Mouse (Mus musculus) lung, postnatal 25 days (tissue): ENCODE measurements around the gene Klc1.
A peak's percentile ranks its signal among the peaks of the same experiment; 100 is the strongest.
"Not testable (repeated sequence)": the region's sequence is repeated elsewhere in the genome, so short reads cannot be mapped to it uniquely, and the experiment has no call there.

Source experiments
- DNase-seq: peaks from one replicate; pipeline ENCODE4 v3.0.0; 2022; ENCODE audit warnings: low spot score

Gene Klc1

GRCm38 (mm10) chr12:111758381-111759175, at the start of gene Klc1:
TSS of gene Klc1 (plus strand) at chr12:111758849.
- DNase-seq: peak; percentile 62

- DNase-seq: no peak
Measured at GRCm38 (mm10) chr12:111710091-111710490, 48.6 kb upstream of the Klc1 start.

- DNase-seq: no peak
Measured at GRCm38 (mm10) chr12:111712476-111712875, 46.2 kb upstream of the Klc1 start.

GRCm38 (mm10) chr12:111713004-111713651, 45.5 kb upstream of the Klc1 start, which contains the start of the genes Bag5 and Apopt1:
TSS of gene Bag5 (minus strand) at chr12:111713257.
TSS of gene Apopt1 (plus strand) at chr12:111713261.
- peak; percentile 90 for DNase-seq

GRCm38 (mm10) chr12:111713880-111714279, 44.8 kb upstream of the Klc1 start:
- DNase-seq: not testable (repeated sequence)

- DNase-seq: no peak
Measured at GRCm38 (mm10) chr12:111716505-111716904, 42.1 kb upstream of the Klc1 start.

GRCm38 (mm10) chr12:111718656-111719055, 40.0 kb upstream of the Klc1 start:
- no peak for DNase-seq

GRCm38 (mm10) chr12:111720222-111720621, 38.4 kb upstream of the Klc1 start:
- no peak for DNase-seq

- no peak for DNase-seq
Measured at GRCm38 (mm10) chr12:111722654-111723053, 36.0 kb upstream of the Klc1 start.

- no peak for DNase-seq
Measured at GRCm38 (mm10) chr12:111724638-111725337, 33.9 kb upstream of the Klc1 start.

- DNase-seq: no peak
Measured at GRCm38 (mm10) chr12:111725338-111726121, 33.1 kb upstream of the Klc1 start.

- DNase-seq: peak; percentile 67
Measured at GRCm38 (mm10) chr12:111726122-111726463, 32.6 kb upstream of the Klc1 start.

GRCm38 (mm10) chr12:111727956-111728355, 30.7 kb upstream of the Klc1 start:
- no peak for DNase-seq

GRCm38 (mm10) chr12:111731822-111732807, 26.5 kb upstream of the Klc1 start:
- DNase-seq: peak; percentile 86

GRCm38 (mm10) chr12:111732921-111733320, 25.7 kb upstream of the Klc1 start:
- no peak for DNase-seq

- DNase-seq: no peak
Measured at GRCm38 (mm10) chr12:111734912-111735311, 23.7 kb upstream of the Klc1 start.

GRCm38 (mm10) chr12:111736676-111737075, 22.0 kb upstream of the Klc1 start:
- DNase-seq: not testable (repeated sequence)

GRCm38 (mm10) chr12:111737370-111737769, 21.3 kb upstream of the Klc1 start:
- no peak for DNase-seq

GRCm38 (mm10) chr12:111738754-111739153, 19.9 kb upstream of the Klc1 start:
- peak; percentile 73 for DNase-seq

GRCm38 (mm10) chr12:111741338-111741737, 17.3 kb upstream of the Klc1 start:
- no peak for DNase-seq

GRCm38 (mm10) chr12:111743419-111743818, 15.2 kb upstream of the Klc1 start:
- no peak for DNase-seq
